Mouse (Mus musculus) layer of hippocampus, adult 8-10 months (tissue): ENCODE data around the gene Gm128. TPM values are rescaled to one million over a fixed set of nuclear protein-coding genes. Genes with fewer than 3 reads are reported as not detected.

Experiments used
- DNase-seq, 2 experiments: peaks; one replicate each; pipeline ENCODE4 v3.0.0; 2022; ENCODE audit warnings: low spot score in 2 of 2
- total RNA-seq, 4 experiments: library from RNA; stranded (reverse); gene quantifications; 2 replicates each; pipeline ENCODE4 v1.2.4; 2022

Gm128 gene
- total RNA-seq, 4 experiments from 2014 or later = 0.25 to 0.45 (median 0.41) TPM; not detected in 1

DNA sequence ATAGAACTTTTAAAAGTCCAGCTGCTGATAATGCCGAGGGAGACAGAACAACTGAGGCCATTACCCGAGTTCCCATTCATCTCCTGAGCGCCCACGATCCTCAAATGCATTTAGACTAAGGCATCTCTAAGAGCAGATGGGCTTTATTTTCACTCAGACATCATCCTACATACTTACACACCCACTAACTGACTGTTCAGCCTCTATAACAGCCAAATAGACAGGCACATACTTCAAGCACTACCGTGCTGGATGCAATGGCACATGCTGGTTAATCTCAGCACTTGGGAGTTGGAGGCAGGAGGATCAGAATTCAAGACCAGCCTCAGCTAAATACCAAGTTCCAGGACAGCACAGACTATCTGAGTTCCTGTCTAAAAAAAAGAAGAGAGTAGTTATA is 28.4 kb upstream of the Gm128 start:
- DNase-seq = peak in 1 of 2 experiments; percentile 16

DNA sequence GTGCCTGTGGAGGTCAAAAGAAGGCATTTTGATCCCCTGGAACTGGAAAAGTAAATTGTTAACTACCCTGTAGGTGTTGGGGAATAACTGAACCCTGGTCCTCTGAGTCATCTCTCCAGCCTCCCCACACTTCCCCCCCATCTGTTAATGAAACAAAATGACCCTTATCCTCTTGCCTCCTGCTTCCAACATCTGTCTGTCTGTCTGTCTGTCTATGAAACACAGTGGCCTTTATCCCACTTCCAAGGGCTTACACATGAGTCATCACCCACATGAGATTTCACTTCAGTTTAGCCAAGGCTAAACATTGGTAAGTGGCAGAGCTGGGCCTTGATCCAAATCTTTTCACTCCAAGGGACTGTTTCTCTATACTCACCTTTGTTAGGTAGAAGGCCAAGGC is 26.5 kb upstream of the Gm128 start:
- DNase-seq = no peak

DNA sequence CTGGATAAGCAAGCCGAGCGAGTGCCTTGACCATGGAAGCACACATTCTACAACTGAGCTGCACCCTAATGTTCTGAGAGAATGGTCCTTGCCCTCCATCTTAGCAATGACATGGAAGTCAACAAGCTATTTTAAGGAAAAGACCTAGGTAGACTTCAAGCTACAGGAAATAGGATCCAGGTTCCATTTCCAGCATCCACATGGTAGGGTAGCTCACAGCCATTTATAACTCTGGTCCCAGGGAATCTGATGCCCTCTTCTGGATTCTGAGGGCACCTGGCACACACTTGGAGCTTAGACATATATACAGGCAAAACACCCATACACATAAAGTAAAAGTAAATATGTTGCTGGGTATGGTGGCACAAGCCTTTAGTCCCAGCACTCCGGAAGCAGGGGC is 24.7 kb upstream of the Gm128 start:
- no peak for DNase-seq

DNA sequence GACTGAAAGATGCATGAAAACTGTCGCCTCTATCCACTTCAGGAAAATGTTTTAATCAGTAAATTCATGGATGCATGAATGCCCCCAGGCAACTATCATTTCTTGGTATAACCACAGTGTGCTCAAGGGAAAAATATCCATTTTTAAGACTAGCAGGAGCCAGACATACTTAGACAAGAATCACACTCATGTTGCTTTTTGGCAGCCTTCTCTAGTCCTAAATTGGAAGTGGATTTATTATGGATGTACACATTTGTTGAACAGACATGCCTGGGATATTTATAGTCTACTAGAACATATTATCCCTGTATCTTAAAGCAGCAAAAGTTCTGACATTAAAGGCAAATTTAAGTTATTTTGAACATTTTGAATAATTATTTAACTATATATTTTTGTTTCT is 23.3 kb upstream of the Gm128 start:
- no peak for DNase-seq

DNA sequence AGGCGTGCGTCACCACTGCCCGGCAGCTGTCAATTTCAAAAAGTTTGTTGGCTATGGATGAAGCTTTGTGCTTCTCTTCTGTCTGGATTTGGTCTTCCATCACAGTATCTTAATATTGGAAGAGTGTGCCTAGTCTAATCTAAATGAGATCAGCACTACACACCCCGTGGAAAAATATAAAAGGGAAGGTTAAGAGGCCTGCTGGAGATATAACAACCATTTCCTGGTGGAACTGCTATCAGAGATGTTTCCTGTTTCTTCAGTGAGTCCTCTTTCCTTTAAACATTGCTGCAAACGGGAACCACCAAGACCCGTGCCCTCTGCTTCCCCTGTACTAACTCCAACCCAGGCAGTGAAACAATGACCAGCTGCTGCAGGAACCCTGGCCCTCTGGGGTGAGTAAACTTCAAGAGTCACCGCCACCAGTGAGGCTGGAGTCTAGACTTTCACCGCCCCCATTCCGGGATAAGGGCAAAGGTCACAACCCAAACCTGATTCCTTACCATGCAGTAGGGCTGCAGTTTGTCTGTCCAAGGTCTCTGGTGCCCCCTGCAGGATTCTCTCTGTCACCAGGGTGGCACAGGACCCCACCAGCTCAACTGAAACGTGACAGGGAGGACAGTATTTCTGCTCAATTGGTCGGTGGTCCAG is 21.8 kb upstream of the Gm128 start:
- DNase-seq = peak in 1 of 2 experiments; percentile 48

DNA sequence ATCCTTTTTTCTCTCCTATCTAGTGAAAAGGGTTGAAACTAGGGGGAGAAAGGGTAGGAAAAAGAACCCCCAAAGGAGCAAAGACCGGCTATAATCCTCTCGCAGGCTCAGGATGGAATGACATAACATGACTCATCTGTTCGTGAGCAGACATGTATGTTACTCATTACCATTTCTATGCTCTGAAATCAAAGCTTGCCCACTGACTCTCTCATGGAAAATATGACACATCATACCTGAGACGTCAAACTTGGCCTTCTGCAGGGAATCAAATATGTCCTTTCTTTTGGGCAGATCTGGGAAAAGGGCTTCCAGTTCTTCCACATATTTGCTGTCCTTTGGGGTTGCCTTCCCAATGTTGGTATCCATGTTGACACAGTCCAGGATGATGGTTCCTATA is 20.6 kb upstream of the Gm128 start:
- DNase-seq = no peak

DNA sequence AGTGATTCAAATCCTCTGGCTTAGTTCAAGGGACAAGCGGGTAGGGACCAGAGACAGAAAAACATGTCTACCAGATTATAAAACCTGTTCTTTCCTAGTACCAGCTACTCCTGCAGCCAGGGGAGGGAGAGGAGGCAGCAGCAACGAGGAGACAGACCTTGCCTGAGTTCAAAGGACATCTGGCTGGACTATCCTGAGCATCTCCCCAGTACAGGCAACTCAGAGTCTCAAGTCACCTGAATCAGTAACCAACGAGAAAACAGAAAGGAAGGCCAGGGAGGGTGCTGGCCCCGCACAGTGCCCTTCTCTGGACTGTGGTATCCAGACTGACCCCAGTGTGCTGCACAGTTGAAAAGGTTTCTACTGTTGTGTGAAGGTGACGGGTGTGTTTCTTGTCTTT is 15.5 kb upstream of the Gm128 start:
- DNase-seq = no peak

DNA sequence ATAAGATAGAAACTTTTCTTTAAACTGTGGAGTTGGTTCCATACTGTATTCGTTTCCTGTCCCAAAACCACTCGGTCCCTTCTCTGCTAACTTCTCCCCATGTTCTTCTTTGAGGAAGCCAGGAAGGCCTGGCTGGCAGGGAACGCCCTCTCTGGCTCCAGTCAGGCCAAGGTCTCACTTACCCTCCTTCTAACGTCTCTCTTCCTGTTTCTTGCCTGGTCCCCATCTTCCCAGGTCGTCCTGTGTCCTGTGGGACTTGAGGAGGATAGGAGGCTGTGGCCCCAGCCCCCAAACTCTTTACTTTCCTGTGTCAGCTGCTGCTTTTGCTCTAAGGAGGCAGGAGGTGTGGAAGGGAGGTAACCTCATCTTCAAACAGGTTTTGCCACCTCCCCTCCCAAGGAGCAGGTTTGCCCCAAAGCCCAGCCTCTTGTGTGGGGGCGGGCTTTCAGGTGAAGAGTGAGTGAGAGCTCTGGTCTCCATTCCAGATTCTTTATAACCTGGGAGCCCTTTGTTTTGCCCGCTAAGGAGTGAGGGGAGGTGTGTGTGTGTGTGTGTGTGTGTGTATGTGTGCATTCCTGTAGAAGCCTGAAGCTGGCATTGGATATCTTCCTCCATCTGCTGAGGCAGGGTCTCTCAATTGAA is 9.5 kb upstream of the Gm128 start, which contains the start of gene Bnipl:
TSS of gene Bnipl (minus strand) at position 411 of the 642 bp plus-strand sequence.
- no peak for DNase-seq

DNA sequence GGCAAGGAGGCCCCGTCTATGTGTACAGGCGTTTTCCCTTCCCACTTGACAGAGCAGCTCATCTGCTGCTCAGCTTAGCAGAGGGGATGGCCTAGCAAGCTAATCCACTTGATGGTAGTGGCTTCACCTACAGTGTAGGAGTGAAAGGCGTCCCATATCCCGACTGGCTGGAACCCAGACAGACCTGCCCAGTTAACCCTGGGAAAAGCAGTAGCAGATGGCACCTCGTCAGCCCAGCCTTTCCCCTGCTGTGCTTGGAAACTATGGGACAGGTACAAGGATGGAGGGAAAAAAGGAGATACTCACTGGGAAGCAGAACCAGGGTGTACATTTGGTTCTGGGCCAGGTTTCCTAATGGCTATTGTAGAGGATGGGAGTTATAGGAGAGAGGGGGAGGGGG is 9.0 kb upstream of the Gm128 start:
- no peak for DNase-seq

DNA sequence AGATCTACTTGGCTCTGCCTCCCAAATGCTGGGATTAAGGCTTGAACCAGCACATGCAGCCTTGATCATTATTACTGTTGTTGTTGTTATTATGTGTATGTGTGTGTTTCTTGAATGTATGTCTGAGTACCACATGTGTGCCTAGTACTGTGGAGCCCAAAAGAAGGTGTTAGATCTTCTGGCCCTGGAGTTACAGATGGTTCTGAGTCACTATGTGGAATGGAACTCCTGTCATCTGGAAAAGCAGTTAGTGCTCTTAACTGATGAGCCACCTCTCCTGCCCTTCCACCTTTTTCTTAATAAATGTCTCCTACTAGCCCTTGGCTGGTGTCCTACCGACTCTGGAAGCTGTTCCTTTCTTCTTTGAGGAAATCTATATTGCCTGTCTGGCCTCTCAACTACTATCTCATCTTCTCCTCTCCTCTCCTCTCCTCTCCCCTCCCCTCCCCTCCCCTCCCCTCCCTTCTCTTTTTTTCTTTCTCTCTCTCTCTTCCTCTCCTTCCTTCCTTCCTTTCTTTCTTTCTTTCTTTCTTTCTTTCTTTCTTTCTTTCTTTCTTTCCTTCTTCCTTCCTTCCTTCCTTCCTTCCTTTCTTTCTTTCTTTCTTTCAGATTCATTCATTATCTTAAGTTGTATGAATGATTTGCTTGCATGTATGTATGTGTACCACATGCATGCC is 6.4 kb upstream of the Gm128 start:
- no peak for DNase-seq

DNA sequence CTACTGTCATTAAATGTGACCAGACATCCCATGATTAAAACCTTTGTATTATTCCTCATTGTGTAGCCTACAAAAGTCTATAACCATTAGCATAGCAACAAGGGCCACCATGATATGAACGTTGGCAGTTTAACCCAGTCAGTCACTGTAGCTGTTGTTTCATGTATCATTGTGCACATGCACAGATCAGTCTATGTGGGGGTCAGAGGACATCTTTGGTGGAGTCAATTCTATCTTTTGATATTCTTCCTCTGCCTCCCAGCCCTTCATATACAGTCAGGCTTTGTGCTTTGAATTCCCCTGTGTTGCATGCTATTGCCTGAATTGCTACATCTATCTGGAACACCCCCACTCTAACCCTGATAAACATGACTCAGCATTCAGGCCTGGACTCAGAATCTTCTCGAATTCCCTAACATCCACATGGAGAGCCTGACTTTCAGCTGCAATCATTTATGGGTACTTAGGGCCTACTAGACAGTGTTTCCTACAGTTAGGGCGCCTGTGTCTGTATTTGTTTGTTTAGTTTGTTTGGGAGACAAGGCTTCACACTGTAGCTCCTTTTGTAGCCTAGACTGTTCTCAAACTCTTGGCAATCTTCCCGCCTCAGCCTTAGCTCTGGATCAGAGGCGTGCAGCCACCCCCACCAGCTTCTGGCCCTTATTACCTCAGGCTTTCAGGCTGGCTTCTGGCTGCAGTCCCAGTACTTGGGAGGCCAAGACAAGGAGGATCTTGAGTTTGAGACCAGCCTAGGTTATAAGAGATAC is 5.2 kb upstream of the Gm128 start:
- peak; percentile 54 to 64 for DNase-seq

DNA sequence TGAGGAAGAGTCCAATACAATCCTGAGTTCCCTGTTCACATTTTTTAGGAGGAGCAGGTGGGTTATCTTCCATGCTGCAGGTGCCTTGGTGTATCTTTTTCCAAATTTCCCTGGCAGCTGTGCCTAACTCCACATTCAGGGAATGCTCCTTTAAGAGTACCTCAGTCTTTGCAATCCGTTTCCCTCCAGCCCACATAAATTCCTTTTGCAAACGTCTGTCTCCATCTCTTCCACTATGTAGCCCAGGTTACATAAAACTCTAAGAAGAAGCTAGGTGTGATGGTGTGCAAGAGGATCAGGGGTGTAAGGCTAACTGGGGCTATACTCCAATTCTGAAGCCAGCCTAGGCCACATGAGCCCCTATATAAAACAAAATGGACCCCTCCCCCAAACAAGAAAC is 1.7 kb upstream of the Gm128 start:
- DNase-seq = no peak

DNA sequence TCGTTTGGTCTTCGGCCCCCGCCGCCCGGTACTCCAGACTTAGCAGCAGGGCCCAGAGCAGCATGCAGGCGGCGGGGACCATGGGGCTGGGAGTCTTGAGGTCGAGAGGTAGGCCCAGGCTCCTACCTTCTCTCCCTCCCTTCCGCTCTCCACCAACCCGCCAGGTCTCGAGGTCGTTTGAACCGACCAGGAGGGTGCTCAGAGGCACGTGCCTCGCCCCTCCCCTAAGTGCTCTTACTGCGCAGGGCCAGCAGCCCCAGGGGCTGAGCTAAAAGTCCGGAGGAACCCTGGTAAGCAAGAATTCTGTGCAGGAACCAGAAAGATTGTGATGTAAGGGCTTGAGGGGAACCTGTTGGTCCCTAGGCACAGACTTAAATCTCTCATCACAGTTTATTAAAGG is 498 bp downstream of the Gm128 start:
- DNase-seq = no peak

DNA sequence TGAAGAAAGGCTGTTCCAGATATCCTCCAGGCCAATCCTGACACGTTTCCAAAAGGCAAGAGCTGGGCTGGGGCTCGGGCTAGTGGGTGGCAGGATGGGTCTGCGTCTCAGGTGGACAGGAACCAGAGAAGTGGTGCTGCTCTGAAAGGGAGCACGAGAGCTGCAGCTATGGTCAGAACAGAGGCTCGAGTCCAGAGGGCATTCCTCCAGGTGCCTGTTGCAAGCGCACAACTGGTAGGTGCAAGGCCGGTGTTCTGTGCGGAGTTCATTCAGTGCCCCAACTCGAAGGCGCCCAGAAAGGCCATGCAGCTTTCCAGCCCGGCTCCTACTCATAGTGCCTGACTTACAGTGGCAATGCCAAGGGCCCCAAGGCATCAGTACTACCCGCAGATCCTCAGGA is 1.4 kb downstream of the Gm128 start:
- no peak for DNase-seq

DNA sequence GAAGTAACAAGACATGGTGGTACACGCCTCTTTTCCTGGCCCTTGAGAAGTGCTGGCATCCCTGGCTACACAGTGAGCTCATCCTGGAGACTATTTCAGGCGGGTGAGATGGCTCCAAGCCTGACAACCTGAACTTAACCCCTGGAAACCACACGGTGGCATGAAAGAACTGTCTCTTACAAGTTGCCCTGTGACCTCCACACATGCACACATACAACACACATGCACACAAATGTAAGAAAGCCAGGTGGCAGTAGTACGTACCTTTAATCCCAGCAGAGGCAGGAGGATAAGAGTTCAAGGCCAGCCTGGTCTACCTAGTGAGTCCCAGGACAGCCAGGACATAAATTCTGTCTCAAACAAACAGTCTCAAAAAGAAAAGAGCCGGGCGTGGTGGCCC is 2.4 kb downstream of the Gm128 start:
- DNase-seq = no peak

DNA sequence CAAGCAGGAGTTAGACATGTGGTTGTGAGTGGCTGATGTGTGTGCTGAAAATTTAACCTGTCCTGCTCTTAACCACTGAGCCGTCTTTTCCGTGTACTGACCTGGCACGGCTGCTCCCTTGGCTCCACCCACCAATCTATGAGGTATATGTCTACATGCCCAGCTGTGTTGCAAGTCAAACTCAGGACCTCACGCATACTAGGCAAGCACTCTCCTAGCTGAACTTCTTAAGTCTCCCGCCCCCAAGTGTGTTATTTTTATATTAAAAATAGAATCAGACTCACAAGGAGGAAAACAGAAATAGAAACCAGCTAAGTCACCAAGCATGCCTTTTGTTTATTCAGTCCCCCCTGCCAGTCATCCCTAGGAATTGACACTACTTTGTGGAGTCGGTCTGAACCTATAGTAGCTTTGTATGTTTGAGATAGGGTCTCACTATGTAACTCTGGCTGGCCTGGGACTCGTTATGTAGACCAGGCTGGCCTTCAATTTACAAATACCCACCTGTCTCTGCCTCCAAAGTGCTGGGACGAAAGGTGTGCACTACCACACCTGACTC is 3.8 kb downstream of the Gm128 start:
- no peak for DNase-seq

DNA sequence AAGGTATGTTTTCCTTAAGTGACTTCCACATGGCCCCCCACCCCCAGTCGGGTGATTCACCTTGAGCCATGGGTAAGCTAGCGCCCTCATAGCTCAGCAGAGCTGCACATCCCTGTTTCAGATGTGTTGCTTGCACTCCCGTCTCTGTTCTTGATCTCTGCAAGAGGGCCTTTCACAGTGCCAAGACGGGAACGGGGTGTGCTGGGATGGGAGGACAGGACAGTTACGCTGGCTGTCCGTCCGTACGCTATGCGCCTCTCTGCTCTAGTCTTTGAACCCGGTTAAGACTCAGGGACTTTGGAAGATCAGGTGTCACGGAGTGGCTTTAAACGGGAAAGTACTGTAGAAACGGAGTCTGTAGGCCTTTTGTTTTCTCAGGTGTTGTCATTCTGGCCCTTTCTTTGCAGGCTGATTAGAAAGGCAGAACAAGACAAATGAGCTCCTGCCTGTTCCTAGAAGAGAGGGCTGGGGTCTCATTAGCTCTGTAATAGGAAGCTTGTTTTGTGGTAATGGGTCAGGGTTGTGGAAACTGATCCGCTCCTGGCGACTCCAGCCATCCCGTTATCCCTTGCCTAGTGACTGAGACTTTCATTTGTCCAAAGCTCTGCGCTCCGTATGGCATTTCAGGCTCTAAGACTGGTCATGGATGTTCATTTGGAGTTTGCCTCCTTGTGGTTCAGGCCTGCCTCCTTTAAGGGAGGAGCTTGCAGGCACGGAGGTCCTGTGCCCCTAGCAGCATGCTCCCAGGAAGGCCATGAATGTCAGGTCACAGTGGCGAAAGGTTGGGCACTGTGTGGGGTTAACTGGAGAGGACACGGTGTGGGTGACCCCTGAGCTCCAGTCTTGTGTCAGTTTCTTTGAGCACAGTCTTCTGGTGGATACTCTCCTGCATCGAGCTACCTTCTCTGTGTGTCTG is 5.8 kb downstream of the Gm128 start:
- no peak for DNase-seq

DNA sequence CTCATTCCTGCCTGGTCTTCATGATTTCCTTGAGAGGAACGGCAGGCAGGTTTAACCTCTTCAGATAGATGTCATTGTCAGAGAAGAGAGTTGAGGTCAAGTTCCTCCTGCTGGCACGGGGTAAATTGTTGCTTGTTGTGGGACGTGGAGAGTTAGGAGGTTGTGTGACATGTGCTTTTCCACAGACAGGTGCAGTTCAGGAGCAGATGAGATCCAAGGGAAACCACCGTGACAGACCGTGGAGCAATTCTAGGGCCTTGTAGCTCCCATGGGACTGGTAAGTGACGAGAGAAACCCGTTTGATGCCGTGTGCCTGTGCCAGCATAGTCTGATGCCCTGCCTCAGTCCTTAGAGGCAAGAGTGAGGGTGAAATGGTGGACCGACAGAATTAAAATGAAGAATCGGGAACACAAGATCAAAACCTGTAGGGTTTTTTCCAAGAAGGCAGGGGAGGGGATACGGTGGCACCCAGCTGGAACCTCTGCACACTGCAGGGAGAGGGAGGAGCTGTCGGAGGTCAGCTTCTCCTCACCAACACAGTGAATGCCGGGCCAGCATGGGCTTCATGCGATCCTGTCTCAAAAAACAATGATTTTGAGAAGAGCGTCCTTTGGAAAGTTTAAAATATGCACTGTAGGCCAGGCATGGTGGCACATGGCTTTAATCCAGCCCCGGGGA is 8.0 kb downstream of the Gm128 start:
- no peak for DNase-seq

DNA sequence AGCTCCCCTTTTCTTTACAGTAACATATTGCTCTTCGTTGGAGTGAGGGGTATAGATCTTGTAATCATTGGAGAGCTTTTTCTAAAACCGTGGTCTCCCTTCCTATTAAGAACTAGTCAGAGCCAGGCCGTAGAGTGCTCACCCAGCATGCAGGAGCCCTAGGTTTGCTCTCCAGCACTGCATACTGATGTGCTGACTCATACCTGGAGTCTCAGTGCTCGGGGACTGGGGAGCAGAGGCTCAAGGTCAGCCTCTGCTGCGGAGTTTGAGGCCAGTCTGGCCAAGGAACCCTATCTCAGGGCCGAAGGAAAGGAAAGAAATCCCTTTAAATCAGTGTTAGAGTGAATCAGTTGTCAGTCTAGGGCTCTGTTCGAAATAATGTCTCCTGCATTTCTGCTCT is 8.6 kb downstream of the Gm128 start:
- DNase-seq = no peak
